Mouse (Mus musculus): Measurements from ENCODE around the gene Ptprd. TPM values are rescaled to one million over a fixed set of nuclear protein-coding genes. Genes with fewer than 3 reads are reported as not detected.

The Ptprd gene
- polyA plus RNA-seq, 1 experiment from 2014 or later, result 145 TPM

GRCm38 (mm10) chr4:76380312-76380917 is 1831.3 kb downstream of the Ptprd start:
- H3K36me3 ChIP-seq (ENCODE audit: control insufficient read depth, insufficient read depth, low read length), result no peaks in the 10 kb centered on the region
- H3K4me1 ChIP-seq (ENCODE audit: control insufficient read depth, insufficient read depth, low read length), result peaks cover 5% of the 10 kb centered on the region; the same call in 1 of the 2 replicates
- H3K4me3 ChIP-seq (ENCODE audit: low read depth, low read length), result no peak overlapping the region
- 0 out of 2 replicates have a peak overlapping the region, but pooled peaks have one; percentile 10 for H3K27ac ChIP-seq (ENCODE audit: low read depth, low read length)
- H3K9me3 ChIP-seq (ENCODE audit: control insufficient read depth, low read length), result no peaks in the 10 kb centered on the region
- H3K9ac ChIP-seq (replicated peaks; ENCODE audit: low read depth, low read length), result no peak overlapping the region
- H3K27me3 ChIP-seq (ENCODE audit: control insufficient read depth, insufficient read depth, low read length), result no peaks in the 10 kb centered on the region
- peak; percentile 77; the same call in 1 of the 2 replicates for ATAC-seq (ENCODE audit: low read depth)
- 39% methylated on average over 6 of the region's 6 CpGs for WGBS
- no peak overlapping the region for H3K4me2 ChIP-seq (ENCODE audit: low read depth, low read length)

GRCm38 (mm10) chr4:76370041-76370880 is 1841.5 kb downstream of the Ptprd start:
- Histone ChIP-seq H3K9ac (replicated peaks; ENCODE audit: low read depth, low read length) (no peak overlapping the region), H3K27ac (ENCODE audit: low read depth, low read length) (no peak overlapping the region), H3K4me2 (ENCODE audit: low read depth, low read length) (no peak overlapping the region), H3K9me3 (ENCODE audit: control insufficient read depth, low read length) (no peaks in the 10 kb centered on the region), H3K4me3 (ENCODE audit: low read depth, low read length) (no peak overlapping the region), H3K36me3 (ENCODE audit: control insufficient read depth, insufficient read depth, low read length) (no peaks in the 10 kb centered on the region), H3K4me1 (ENCODE audit: control insufficient read depth, insufficient read depth, low read length) (peaks cover 25% of the 10 kb centered on the region), H3K27me3 (ENCODE audit: control insufficient read depth, insufficient read depth, low read length) (no peaks in the 10 kb centered on the region)
- ATAC-seq (ENCODE audit: low read depth), result peak; percentile 66; the same call in 1 of the 2 replicates
- 33% methylated on average over 4 of the region's 4 CpGs for WGBS

- Histone ChIP-seq H3K9ac (replicated peaks; ENCODE audit: low read depth, low read length) (no peak overlapping the region), H3K27ac (ENCODE audit: low read depth, low read length) (no peak overlapping the region), H3K4me2 (ENCODE audit: low read depth, low read length) (no peak overlapping the region), H3K4me1 (ENCODE audit: control insufficient read depth, insufficient read depth, low read length) (peaks cover 29% of the 10 kb centered on the region), H3K9me3 (ENCODE audit: control insufficient read depth, low read length) (no peaks in the 10 kb centered on the region), H3K27me3 (ENCODE audit: control insufficient read depth, insufficient read depth, low read length) (no peaks in the 10 kb centered on the region), H3K36me3 (ENCODE audit: control insufficient read depth, insufficient read depth, low read length) (no peaks in the 10 kb centered on the region), H3K4me3 (ENCODE audit: low read depth, low read length) (no peak overlapping the region)
- ATAC-seq (ENCODE audit: low read depth), result no peak
- WGBS, result 20% methylated on average over 3 of the region's 3 CpGs
Measured at GRCm38 (mm10) chr4:76369101-76369500, 1842.7 kb downstream of the Ptprd start.

GRCm38 (mm10) chr4:76368291-76368690 is 1843.5 kb downstream of the Ptprd start:
- Histone ChIP-seq H3K36me3 (ENCODE audit: control insufficient read depth, insufficient read depth, low read length) (no peaks in the 10 kb centered on the region), H3K4me3 (ENCODE audit: low read depth, low read length) (no peak overlapping the region), H3K27me3 (ENCODE audit: control insufficient read depth, insufficient read depth, low read length) (no peaks in the 10 kb centered on the region), H3K4me1 (ENCODE audit: control insufficient read depth, insufficient read depth, low read length) (peaks cover 36% of the 10 kb centered on the region), H3K4me2 (ENCODE audit: low read depth, low read length) (no peak overlapping the region), H3K27ac (ENCODE audit: low read depth, low read length) (no peak overlapping the region), H3K9ac (replicated peaks; ENCODE audit: low read depth, low read length) (no peak overlapping the region), H3K9me3 (ENCODE audit: control insufficient read depth, low read length) (no peaks in the 10 kb centered on the region)
- 84% methylated on average over 2 of the region's 2 CpGs for WGBS
- ATAC-seq (ENCODE audit: low read depth), result no peak

GRCm38 (mm10) chr4:76367285-76367684 is 1844.5 kb downstream of the Ptprd start:
- no peak overlapping the region for H3K9ac ChIP-seq (replicated peaks; ENCODE audit: low read depth, low read length)
- peaks cover 36% of the 10 kb centered on the region for H3K4me1 ChIP-seq (ENCODE audit: control insufficient read depth, insufficient read depth, low read length)
- no peaks in the 10 kb centered on the region for H3K36me3 ChIP-seq (ENCODE audit: control insufficient read depth, insufficient read depth, low read length)
- H3K4me2 ChIP-seq (ENCODE audit: low read depth, low read length), result no peak overlapping the region
- no peak overlapping the region for H3K4me3 ChIP-seq (ENCODE audit: low read depth, low read length)
- H3K9me3 ChIP-seq (ENCODE audit: control insufficient read depth, low read length), result no peaks in the 10 kb centered on the region
- no peak overlapping the region for H3K27ac ChIP-seq (ENCODE audit: low read depth, low read length)
- ATAC-seq (ENCODE audit: low read depth), result no peak
- WGBS, result 68% methylated on average over 3 of the region's 3 CpGs
- no peaks in the 10 kb centered on the region for H3K27me3 ChIP-seq (ENCODE audit: control insufficient read depth, insufficient read depth, low read length)

- Histone ChIP-seq H3K27me3 (ENCODE audit: control insufficient read depth, insufficient read depth, low read length) (no peaks in the 10 kb centered on the region), H3K9me3 (ENCODE audit: control insufficient read depth, low read length) (no peaks in the 10 kb centered on the region), H3K4me3 (ENCODE audit: low read depth, low read length) (no peak overlapping the region), H3K9ac (replicated peaks; ENCODE audit: low read depth, low read length) (no peak overlapping the region), H3K4me1 (ENCODE audit: control insufficient read depth, insufficient read depth, low read length) (peaks cover 36% of the 10 kb centered on the region), H3K27ac (ENCODE audit: low read depth, low read length) (no peak overlapping the region), H3K36me3 (ENCODE audit: control insufficient read depth, insufficient read depth, low read length) (no peaks in the 10 kb centered on the region), H3K4me2 (ENCODE audit: low read depth, low read length) (no peak overlapping the region)
- ATAC-seq (ENCODE audit: low read depth), result no peak
- 59% methylated on average over 4 of the region's 4 CpGs for WGBS
Measured at GRCm38 (mm10) chr4:76365871-76366270, 1845.9 kb downstream of the Ptprd start.

GRCm38 (mm10) chr4:76361546-76361945 is 1850.2 kb downstream of the Ptprd start:
- WGBS, result 81% methylated on average over 1 of the region's 1 CpGs
- H3K27ac ChIP-seq (ENCODE audit: low read depth, low read length), result no peak overlapping the region

GRCm38 (mm10) chr4:76354167-76354566 is 1857.6 kb downstream of the Ptprd start:
- Histone ChIP-seq H3K36me3 (ENCODE audit: control insufficient read depth, insufficient read depth, low read length) (no peaks in the 10 kb centered on the region), H3K9me3 (ENCODE audit: control insufficient read depth, low read length) (no peaks in the 10 kb centered on the region), H3K4me3 (ENCODE audit: low read depth, low read length) (no peak overlapping the region), H3K9ac (replicated peaks; ENCODE audit: low read depth, low read length) (no peak overlapping the region), H3K27me3 (ENCODE audit: control insufficient read depth, insufficient read depth, low read length) (no peaks in the 10 kb centered on the region), H3K27ac (ENCODE audit: low read depth, low read length) (no peak overlapping the region), H3K4me1 (ENCODE audit: control insufficient read depth, insufficient read depth, low read length) (peaks cover 9% of the 10 kb centered on the region), H3K4me2 (ENCODE audit: low read depth, low read length) (no peak overlapping the region)
- WGBS, result 92% methylated on average over 2 of the region's 2 CpGs
- ATAC-seq (ENCODE audit: low read depth), result no peak

More at GRCm38 (mm10) chr4:76361546-76361945, 1850.2 kb downstream of the Ptprd start:
- Histone ChIP-seq H3K4me2 (ENCODE audit: low read depth, low read length) (no peak overlapping the region), H3K36me3 (ENCODE audit: control insufficient read depth, insufficient read depth, low read length) (no peaks in the 10 kb centered on the region), H3K4me3 (ENCODE audit: low read depth, low read length) (no peak overlapping the region), H3K27me3 (ENCODE audit: control insufficient read depth, insufficient read depth, low read length) (no peaks in the 10 kb centered on the region), H3K9me3 (ENCODE audit: control insufficient read depth, low read length) (no peaks in the 10 kb centered on the region), H3K4me1 (ENCODE audit: control insufficient read depth, insufficient read depth, low read length) (peaks cover 17% of the 10 kb centered on the region), H3K9ac (replicated peaks; ENCODE audit: low read depth, low read length) (no peak overlapping the region)
- ATAC-seq (ENCODE audit: low read depth), result no peak

GRCm38 (mm10) chr4:76352468-76352867 is 1859.3 kb downstream of the Ptprd start:
- peaks cover 9% of the 10 kb centered on the region for H3K4me1 ChIP-seq (ENCODE audit: control insufficient read depth, insufficient read depth, low read length)
- H3K27me3 ChIP-seq (ENCODE audit: control insufficient read depth, insufficient read depth, low read length), result no peaks in the 10 kb centered on the region
- H3K27ac ChIP-seq (ENCODE audit: low read depth, low read length), result no peak overlapping the region
- WGBS, result 48% methylated on average over 1 of the region's 1 CpGs
- no peaks in the 10 kb centered on the region for H3K9me3 ChIP-seq (ENCODE audit: control insufficient read depth, low read length)
- H3K4me3 ChIP-seq (ENCODE audit: low read depth, low read length), result no peak overlapping the region
- H3K4me2 ChIP-seq (ENCODE audit: low read depth, low read length), result no peak overlapping the region
- no peaks in the 10 kb centered on the region for H3K36me3 ChIP-seq (ENCODE audit: control insufficient read depth, insufficient read depth, low read length)
- no peak for ATAC-seq (ENCODE audit: low read depth)
- no peak overlapping the region for H3K9ac ChIP-seq (replicated peaks; ENCODE audit: low read depth, low read length)

Measured in neural tube, embryonic 14.5 days (tissue).